Comparison of ENCODE assay signal across 23 mouse cellular contexts in the genomic region with DNA sequence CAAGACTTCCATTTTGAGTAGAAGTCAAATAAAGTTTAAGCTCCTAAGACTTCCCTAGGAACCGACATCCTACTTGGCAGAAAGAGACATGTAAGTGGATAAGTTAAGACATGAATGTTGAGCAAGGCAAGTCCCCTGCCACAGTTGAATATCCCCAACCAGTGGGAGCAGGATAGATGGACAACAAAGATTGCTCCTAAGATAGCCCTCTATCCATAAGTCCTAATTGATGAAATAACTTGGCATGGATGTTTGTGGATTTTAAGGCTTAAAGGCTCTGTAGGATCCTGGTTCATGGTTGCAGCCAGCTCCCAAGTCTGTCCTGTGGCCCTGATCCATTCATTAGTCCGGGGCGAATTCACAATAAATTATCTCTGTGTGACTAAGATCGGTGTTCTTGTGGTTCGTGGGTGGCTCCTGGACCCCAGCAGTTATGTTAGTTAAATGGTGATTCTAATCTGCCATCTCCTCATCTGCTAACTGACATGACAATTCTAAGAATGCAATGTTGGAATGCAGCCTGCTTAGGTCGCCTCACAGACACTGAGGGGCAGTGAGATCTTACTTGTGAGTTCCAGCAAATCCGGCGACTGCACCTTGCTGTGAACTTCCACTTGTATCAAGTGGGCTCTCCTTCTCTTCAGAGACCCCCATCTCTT. TPM values are rescaled to one million over a fixed set of nuclear protein-coding genes. Genes with fewer than 3 reads are reported as not detected.
DNase-seq lines count a peak whose midpoint lies in the region.
"Had no signal": no experiment of that assay in that cellular context is flagged by ENCODE, and none has a peak within 500 bp of the region (broad histone marks: within the 10 kb centered on the region; RNA-seq: fewer than 3 reads in every experiment).

No protein-coding gene starts in this region.

- H3K4me3 ChIP-seq in limb, embryonic 10.5 days: no peak overlapping the region
- H3K4me3 ChIP-seq: embryonic facial prominence, embryonic 12.5 days; forebrain, embryonic 13.5 days; hindbrain, embryonic 12.5 days had no signal

- peak; percentile 17 for DNase-seq in embryo, embryonic 10 days (ENCODE audit: low spot score)
- DNase-seq in embryo, embryonic 9.5 days (ENCODE audit: extremely low spot score): no peak
- DNase-seq in 3T3-L1 (ENCODE audit: low read depth, low spot score) (peak; percentile 32), adipocyte (ENCODE audit: low spot score) (peak; percentile 30)
- no peak for DNase-seq in limb, embryonic 10.5 days (ENCODE audit: low spot score)
- no peak for DNase-seq in frontal cortex, postnatal 25 days (ENCODE audit: low spot score in 2 of 2)
- DNase-seq in spleen, adult 12 weeks (ENCODE audit: low spot score): no peak
- DNase-seq: adrenal gland, postnatal 14 days; cerebellum, adult 2 months; cerebellum, postnatal 10 days; embryo, embryonic 11 days; gastrocnemius, postnatal 36 days; heart, adult 18-20 months; heart, postnatal 4 days had no signal

- H3K4me1 ChIP-seq in limb, embryonic 10.5 days: peaks cover 20% of the 10 kb centered on the region
- H3K4me1 ChIP-seq: embryonic facial prominence, embryonic 12.5 days; forebrain, embryonic 13.5 days; hindbrain, embryonic 12.5 days had no signal

- no peaks in the 10 kb centered on the region for H3K27me3 ChIP-seq in limb, embryonic 10.5 days (ENCODE audit: low read depth, poor library complexity, severe bottlenecking)
- H3K27me3 ChIP-seq: CH12.LX; embryonic facial prominence, embryonic 12.5 days; forebrain, embryonic 13.5 days; hindbrain, embryonic 12.5 days had no signal

- peak overlapping the region; percentile 46; the same call in 1 of the 2 replicates for H3K27ac ChIP-seq in limb, embryonic 10.5 days
- H3K27ac ChIP-seq: embryonic facial prominence, embryonic 12.5 days; forebrain, embryonic 13.5 days; hindbrain, embryonic 12.5 days had no signal

- H3K9me3 ChIP-seq in limb, embryonic 10.5 days (replicated peaks): peaks cover 3% of the 10 kb centered on the region; the same call in 1 of the 2 replicates
- H3K9me3 ChIP-seq: embryonic facial prominence, embryonic 12.5 days; forebrain, embryonic 13.5 days had no signal

- no peaks in the 10 kb centered on the region for H3K36me3 ChIP-seq in limb, embryonic 10.5 days
- H3K36me3 ChIP-seq: embryonic facial prominence, embryonic 12.5 days; hindbrain, embryonic 12.5 days had no signal

- 74% methylated on average over 8 of the region's 8 CpGs for WGBS in limb, embryonic 10.5 days

RNA-seq across cellular contexts. Expression of a gene that starts 25.8 kb away (rescaled TPM):
- 0.15 and 0.24 TPM in 2 replicates for polyA plus RNA-seq in limb, embryonic 10.5 days (2016; fragmentation: Nextera tagmentation; extraction: Ambion mirVana)
- polyA plus RNA-seq: embryonic facial prominence, embryonic 12.5 days; forebrain, embryonic 13.5 days; heart, embryonic 11.5 days; heart, postnatal 0 days had no signal

RNA-seq across cellular contexts. Expression of a gene that starts 25.9 kb away (rescaled TPM):
- polyA plus RNA-seq in limb, embryonic 10.5 days (2016; fragmentation: Nextera tagmentation; extraction: Ambion mirVana): not detected in 2 replicates
- polyA plus RNA-seq: cerebellum, adult 2 months; embryonic facial prominence, embryonic 12.5 days; forebrain, embryonic 13.5 days; heart, embryonic 11.5 days; heart, postnatal 0 days; hindbrain, embryonic 12.5 days; hindbrain, embryonic 16.5 days; inflammation-experienced regulatory T-cells, adult 6 months; intestine, postnatal 0 days had no signal

RNA-seq across cellular contexts. Expression of a gene that starts 41.0 kb away (rescaled TPM):
- 554 and 638 TPM in 2 replicates for polyA plus RNA-seq in limb, embryonic 10.5 days (2016; fragmentation: Nextera tagmentation; extraction: Ambion mirVana)

Comparison
In these comparisons a context has a peak if more than half of its experiments do, and no peak if none do; other contexts are left out.
1. DNase-seq: peak in embryo, embryonic 10 days (single experiment), 3T3-L1 (single experiment) and adipocyte (single experiment); none in embryo, embryonic 9.5 days (single experiment), limb, embryonic 10.5 days (single experiment), frontal cortex, postnatal 25 days (0 of 2) and spleen, adult 12 weeks (single experiment).